Mouse (Mus musculus) forebrain, postnatal 0 days (tissue): ENCODE results near the gene Prkg2. TPM values are rescaled to one million over a fixed set of nuclear protein-coding genes. Genes with fewer than 3 reads are reported as not detected.

Experiments used
- ATAC-seq: fragments of 200-750 bp; cut with Nextera tagmentation; 2 replicates; pipeline ENCODE4 v1.8.0; 2017; ENCODE audit warnings: mild to moderate bottlenecking, moderate library complexity
- DNase-seq: peaks from one replicate; pipeline ENCODE4 v3.0.0-alpha.2; 2015
- H3K27ac ChIP-seq: fragments of 300-500 bp; sonication (generic); 2 replicates; pipeline ENCODE4 v1.5.1; 2014; ENCODE audit warnings: low read depth, mild to moderate bottlenecking, antibody characterized with exemption, low read length, moderate library complexity, mixed read lengths
- H3K27me3 ChIP-seq: fragments of 300-500 bp; sonication (generic); 2 replicates; pipeline ENCODE4 v1.6.1; 2014; ENCODE audit warnings: mild to moderate bottlenecking, low read length, mixed read lengths; ENCODE audit not compliant: insufficient read depth
- H3K36me3 ChIP-seq: fragments of 300-500 bp; sonication (generic); 2 replicates; pipeline ENCODE4 v1.6.1; 2014; ENCODE audit warnings: mild to moderate bottlenecking, moderate library complexity; ENCODE audit not compliant: insufficient read depth
- H3K4me1 ChIP-seq: fragments of 300-500 bp; sonication (generic); 2 replicates; pipeline ENCODE4 v1.6.1; 2014; ENCODE audit warnings: antibody characterized with exemption; ENCODE audit not compliant: insufficient read depth
- H3K4me2 ChIP-seq: fragments of 300-500 bp; sonication (generic); 2 replicates; pipeline ENCODE4 v1.6.1; 2014; ENCODE audit warnings: low read depth, mild to moderate bottlenecking, moderate library complexity
- H3K4me3 ChIP-seq: fragments of 300-500 bp; sonication (generic); 2 replicates; pipeline ENCODE4 v1.5.1; 2014; ENCODE audit warnings: low read depth, low read length, mixed read lengths
- H3K9ac ChIP-seq: fragments of 300-500 bp; sonication (generic); 2 replicates; pipeline ENCODE4 v1.6.1; 2014; ENCODE audit warnings: mild to moderate bottlenecking
- H3K9me3 ChIP-seq: fragments of 300-500 bp; sonication (generic); 2 replicates; pipeline ENCODE4 v1.6.1; 2016; ENCODE audit warnings: low read length
- CTCF ChIP-seq: sonication (generic); IDR thresholded peaks from 2 replicates; pipeline ENCODE4 v1.5.1; 2016; ENCODE audit warnings: antibody characterized with exemption, control low read depth, low read depth
- WGBS: fragments of 180-500 bp; shearing (Covaris S2); extraction: QIAGEN DNeasy Blood & Tissue Kit; methylation state at CpG from one replicate; pipeline ENCODE4 v1.1.7; 2014; 5-methylcytosine and 5-hydroxymethylcytosine counted together
- polyA plus RNA-seq: library from polyadenylated mRNA; unstranded; fragments of >200 nt; fragmentation: Nextera tagmentation; extraction: Ambion mirVana; gene quantifications from 2 replicates; pipeline ENCODE4 v1.2.1, GENCODE M21; 2015
- total RNA-seq: library from RNA; depleted of rRNA; stranded (reverse); fragments of >200 nt; gene quantifications from 2 replicates; pipeline ENCODE4 v1.2.3, GENCODE M21; 2014

Gene Prkg2
- total and polyA plus RNA-seq, 2 experiments from 2014 or later, result 1.4 to 3.5 TPM

DNA sequence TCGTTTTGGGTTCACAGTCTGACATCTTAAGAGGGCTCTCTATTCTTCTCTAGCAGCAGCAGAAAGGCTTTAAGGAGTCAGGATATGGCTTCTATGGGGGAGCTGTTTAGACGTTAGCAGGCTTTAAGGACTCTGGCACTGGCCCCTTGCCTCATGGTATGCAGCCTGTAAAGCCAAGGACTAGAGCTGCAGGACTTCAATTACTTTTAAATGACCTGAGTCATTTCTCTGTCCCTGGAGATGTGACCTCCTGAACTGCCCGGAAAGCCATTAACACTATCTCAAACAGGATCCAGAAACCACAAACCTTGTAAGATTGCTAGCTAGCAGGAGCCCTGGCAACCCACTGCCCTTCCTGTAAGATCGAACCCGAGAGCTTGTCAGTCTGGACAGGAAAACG is 96.4 kb downstream of the Prkg2 start:
- no peak overlapping the region for H3K27ac ChIP-seq
- no peaks in the 10 kb centered on the region for H3K4me1 ChIP-seq
- TF ChIP-seq CTCF, result no peak
- no peaks in the 10 kb centered on the region for H3K27me3 ChIP-seq
- H3K36me3 ChIP-seq, result no peaks in the 10 kb centered on the region
- 57% methylated on average over 6 of the region's 6 CpGs for WGBS
- DNase-seq (no peak), ATAC-seq (no peak)
- no peaks in the 10 kb centered on the region for H3K9me3 ChIP-seq
- H3K9ac ChIP-seq, result no peak overlapping the region
- H3K4me2 ChIP-seq, result no peak overlapping the region
- H3K4me3 ChIP-seq, result no peak overlapping the region

- ATAC-seq (no peak), DNase-seq (no peak)
- no peak overlapping the region for H3K4me2 ChIP-seq
- TF ChIP-seq CTCF, result no peak
- no peak overlapping the region for H3K9ac ChIP-seq
- H3K9me3 ChIP-seq, result no peaks in the 10 kb centered on the region
- H3K27me3 ChIP-seq, result no peaks in the 10 kb centered on the region
- no peaks in the 10 kb centered on the region for H3K4me1 ChIP-seq
- WGBS, result 63% methylated on average over 6 of the region's 6 CpGs
- H3K36me3 ChIP-seq, result no peaks in the 10 kb centered on the region
- no peak overlapping the region for H3K27ac ChIP-seq
- no peak overlapping the region for H3K4me3 ChIP-seq
Measured at GRCm38 (mm10) chr5:98939631-98940208, 97.4 kb downstream of the Prkg2 start.

DNA sequence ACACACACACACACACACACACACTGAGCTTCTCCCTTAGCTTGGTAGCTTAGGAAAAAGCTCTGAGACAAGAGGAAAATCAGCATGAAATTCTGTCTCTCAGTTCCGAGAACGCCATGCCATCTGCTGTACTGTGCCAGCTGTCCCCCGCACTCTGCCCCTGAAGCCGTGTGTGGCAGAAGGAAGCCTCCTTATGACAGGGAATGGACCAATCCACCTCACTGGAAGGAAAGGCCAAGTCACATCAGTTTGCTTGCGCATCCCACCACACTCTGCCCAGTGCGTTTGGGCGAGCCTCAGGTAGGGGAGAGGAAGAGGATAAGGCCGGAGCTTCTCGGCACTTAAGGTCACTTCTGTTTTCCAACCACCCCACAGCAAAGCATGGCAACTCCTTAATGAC is 98.0 kb downstream of the Prkg2 start:
- no peak overlapping the region for H3K4me3 ChIP-seq
- peak; percentile 30 for DNase-seq
- H3K9ac ChIP-seq, result no peak overlapping the region
- H3K4me1 ChIP-seq, result no peaks in the 10 kb centered on the region
- peak; percentile 63 for ATAC-seq
- 73% methylated on average over 9 of the region's 9 CpGs for WGBS
- H3K9me3 ChIP-seq, result no peaks in the 10 kb centered on the region
- no peak overlapping the region for H3K27ac ChIP-seq
- H3K27me3 ChIP-seq, result no peaks in the 10 kb centered on the region
- TF ChIP-seq CTCF, result no peak
- H3K36me3 ChIP-seq, result no peaks in the 10 kb centered on the region
- no peak overlapping the region for H3K4me2 ChIP-seq

DNA sequence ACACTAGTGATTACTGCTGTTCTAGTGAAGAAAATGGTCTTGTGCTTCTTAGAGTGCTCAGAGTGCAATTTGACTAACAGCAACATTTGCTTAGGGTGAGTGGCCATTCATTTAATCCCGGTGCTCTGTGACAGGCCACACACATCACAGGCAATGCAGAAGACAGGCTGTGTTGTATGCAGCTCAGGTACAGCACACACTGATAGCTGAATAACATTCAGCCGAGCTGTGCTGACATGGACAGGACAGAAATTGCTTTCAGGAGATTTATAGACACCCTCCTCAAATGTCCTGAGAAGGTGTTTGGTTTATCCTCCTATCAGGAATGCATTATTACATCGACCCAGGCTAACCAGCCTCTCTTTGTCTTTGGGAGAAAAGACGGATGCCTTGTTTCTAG is 99.3 kb downstream of the Prkg2 start:
- H3K9ac ChIP-seq, result no peak overlapping the region
- no peak for ATAC-seq
- H3K27ac ChIP-seq, result no peak overlapping the region

DNA sequence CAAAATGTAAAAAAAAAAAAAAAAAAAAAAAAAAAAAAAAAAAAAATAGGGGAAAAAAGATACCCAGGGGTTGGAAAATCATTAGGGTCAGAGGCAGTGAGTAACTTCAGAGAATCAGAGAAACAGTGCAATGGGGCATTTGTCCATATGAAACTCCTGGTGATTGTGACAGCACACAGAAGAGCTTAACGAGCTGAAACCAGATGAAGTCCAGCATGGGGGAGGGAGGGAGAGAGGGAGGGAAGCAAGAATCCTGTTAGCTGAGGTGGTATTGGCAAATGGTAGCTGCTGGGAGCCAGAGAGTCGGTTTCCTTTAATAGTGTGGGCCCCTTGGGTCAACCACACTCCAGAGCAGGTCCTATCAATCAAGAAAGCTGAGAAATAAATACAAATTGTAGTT is 100.5 kb downstream of the Prkg2 start:
- no peak overlapping the region for H3K4me3 ChIP-seq
- no peak overlapping the region for H3K27ac ChIP-seq
- no peaks in the 10 kb centered on the region for H3K9me3 ChIP-seq
- no peak overlapping the region for H3K4me2 ChIP-seq
- no peaks in the 10 kb centered on the region for H3K36me3 ChIP-seq
- no peak overlapping the region for H3K9ac ChIP-seq
- ATAC-seq (no peak), DNase-seq (no peak)
- WGBS, result 30% methylated on average over 2 of the region's 2 CpGs
- no peak for TF ChIP-seq CTCF
- no peaks in the 10 kb centered on the region for H3K27me3 ChIP-seq
- H3K4me1 ChIP-seq, result no peaks in the 10 kb centered on the region

More for the DNA sequence above, 99.3 kb downstream of the Prkg2 start:
- no peak overlapping the region for H3K4me3 ChIP-seq
- no peaks in the 10 kb centered on the region for H3K27me3 ChIP-seq
- no peaks in the 10 kb centered on the region for H3K36me3 ChIP-seq
- H3K4me1 ChIP-seq, result no peaks in the 10 kb centered on the region
- 52% methylated on average over 4 of the region's 4 CpGs for WGBS
- no peak overlapping the region for H3K4me2 ChIP-seq
- TF ChIP-seq CTCF, result no peak
- DNase-seq, result no peak
- H3K9me3 ChIP-seq, result no peaks in the 10 kb centered on the region

- DNase-seq (no peak), ATAC-seq (no peak)
- no peak overlapping the region for H3K4me3 ChIP-seq
- H3K36me3 ChIP-seq, result no peaks in the 10 kb centered on the region
- TF ChIP-seq CTCF, result no peak
- H3K9me3 ChIP-seq, result no peaks in the 10 kb centered on the region
- no peaks in the 10 kb centered on the region for H3K4me1 ChIP-seq
- no peaks in the 10 kb centered on the region for H3K27me3 ChIP-seq
- H3K4me2 ChIP-seq, result no peak overlapping the region
- no peak overlapping the region for H3K9ac ChIP-seq
- H3K27ac ChIP-seq, result no peak overlapping the region
- WGBS, result 72% methylated on average over 8 of the region's 8 CpGs
Measured at GRCm38 (mm10) chr5:98935930-98936329, 101.2 kb downstream of the Prkg2 start.

DNA sequence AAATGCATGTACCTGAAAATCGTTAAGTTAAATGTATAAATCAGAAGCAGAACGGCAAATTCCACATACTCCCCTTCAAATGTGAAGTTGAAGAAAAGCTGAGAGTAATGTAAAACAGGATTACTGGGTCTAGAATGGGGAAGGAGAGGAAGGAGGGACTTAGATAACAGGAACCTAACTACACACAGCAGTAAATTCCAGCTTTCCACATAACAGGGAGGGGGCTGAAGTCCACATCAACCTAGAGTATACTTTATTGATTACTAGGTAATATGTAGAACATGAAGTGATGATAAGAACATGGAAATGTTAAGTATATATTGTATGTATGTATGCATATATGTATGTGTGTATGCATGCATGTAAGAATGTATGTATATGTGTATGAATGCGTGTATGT is 114.2 kb downstream of the Prkg2 start:
- WGBS, result 93% methylated on average over 3 of the region's 3 CpGs
- Histone ChIP-seq H3K9ac (no peak overlapping the region), H3K36me3 (no peaks in the 10 kb centered on the region), H3K27ac (no peak overlapping the region), H3K4me2 (no peak overlapping the region), H3K4me1 (no peaks in the 10 kb centered on the region), H3K9me3 (no peaks in the 10 kb centered on the region), H3K4me3 (no peak overlapping the region), H3K27me3 (no peaks in the 10 kb centered on the region)
- DNase-seq (no peak), ATAC-seq (no peak)
- no peak for TF ChIP-seq CTCF
